Mouse (Mus musculus): ENCODE data around the gene Higd1c. TPM values are rescaled to one million over a fixed set of nuclear protein-coding genes. Genes with fewer than 3 reads are reported as not detected.

Gene Higd1c
- polyA plus RNA-seq, 1 experiment from 2014 or later: not detected

GRCm38 (mm10) chr15:100400592-100401250 is 36.4 kb downstream of the Higd1c start:
- ATAC-seq: no peak
- Histone ChIP-seq H3K4me3 (replicated peaks) (no peak overlapping the region), H3K27ac (no peak overlapping the region), H3K36me3 (peaks cover 99% of the 10 kb centered on the region), H3K4me1 (replicated peaks) (no peaks in the 10 kb centered on the region), H3K4me2 (replicated peaks) (no peak overlapping the region), H3K9ac (replicated peaks) (no peak overlapping the region), H3K9me3 (no peaks in the 10 kb centered on the region), H3K27me3 (no peaks in the 10 kb centered on the region)
- 90% methylated on average over 16 of the region's 16 CpGs for WGBS

GRCm38 (mm10) chr15:100401811-100402210 is 37.5 kb downstream of the Higd1c start:
- WGBS: 88% methylated on average over 4 of the region's 4 CpGs
- Histone ChIP-seq H3K27me3 (no peaks in the 10 kb centered on the region), H3K4me3 (replicated peaks) (no peak overlapping the region), H3K36me3 (peaks cover 92% of the 10 kb centered on the region), H3K9ac (replicated peaks) (no peak overlapping the region), H3K4me2 (replicated peaks) (no peak overlapping the region), H3K9me3 (no peaks in the 10 kb centered on the region), H3K4me1 (replicated peaks) (no peaks in the 10 kb centered on the region), H3K27ac (no peak overlapping the region)
- ATAC-seq: no peak

- 91% methylated on average over 14 of the region's 14 CpGs for WGBS
- H3K9ac ChIP-seq (replicated peaks): no peak overlapping the region
- no peak for ATAC-seq
- no peaks in the 10 kb centered on the region for H3K27me3 ChIP-seq
- H3K4me2 ChIP-seq (replicated peaks): no peak overlapping the region
- H3K27ac ChIP-seq: no peak overlapping the region
- H3K4me1 ChIP-seq (replicated peaks): no peaks in the 10 kb centered on the region
- H3K9me3 ChIP-seq: no peaks in the 10 kb centered on the region
- H3K36me3 ChIP-seq: peaks cover 91% of the 10 kb centered on the region
- H3K4me3 ChIP-seq (replicated peaks): no peak overlapping the region
Measured at GRCm38 (mm10) chr15:100402347-100402746, 38.0 kb downstream of the Higd1c start.

- Histone ChIP-seq H3K9me3 (no peaks in the 10 kb centered on the region), H3K27ac (no peak overlapping the region), H3K27me3 (no peaks in the 10 kb centered on the region), H3K4me2 (replicated peaks) (no peak overlapping the region), H3K4me3 (replicated peaks) (no peak overlapping the region), H3K36me3 (peaks cover 89% of the 10 kb centered on the region), H3K4me1 (replicated peaks) (no peaks in the 10 kb centered on the region), H3K9ac (replicated peaks) (no peak overlapping the region)
- ATAC-seq: no peak
- WGBS: 87% methylated on average over 4 of the region's 4 CpGs
Measured at GRCm38 (mm10) chr15:100402798-100403197, 38.5 kb downstream of the Higd1c start.

- Histone ChIP-seq H3K4me3 (replicated peaks) (no peak overlapping the region), H3K4me1 (replicated peaks) (no peaks in the 10 kb centered on the region), H3K27me3 (no peaks in the 10 kb centered on the region), H3K27ac (no peak overlapping the region), H3K4me2 (replicated peaks) (no peak overlapping the region), H3K9ac (replicated peaks) (no peak overlapping the region), H3K9me3 (no peaks in the 10 kb centered on the region), H3K36me3 (peaks cover 89% of the 10 kb centered on the region)
- ATAC-seq: no peak
- WGBS: 94% methylated on average over 16 of the region's 16 CpGs
Measured at GRCm38 (mm10) chr15:100403318-100404000, 39.1 kb downstream of the Higd1c start.

GRCm38 (mm10) chr15:100406088-100406487 is 41.7 kb downstream of the Higd1c start:
- Histone ChIP-seq H3K27me3 (no peaks in the 10 kb centered on the region), H3K4me3 (replicated peaks) (no peak overlapping the region), H3K9ac (replicated peaks) (no peak overlapping the region), H3K27ac (no peak overlapping the region), H3K4me2 (replicated peaks) (no peak overlapping the region), H3K36me3 (peaks cover 88% of the 10 kb centered on the region), H3K9me3 (no peaks in the 10 kb centered on the region), H3K4me1 (replicated peaks) (no peaks in the 10 kb centered on the region)
- 89% methylated on average over 5 of the region's 5 CpGs for WGBS
- no peak for ATAC-seq

- WGBS: 66% methylated on average over 14 of the region's 14 CpGs
- H3K9ac ChIP-seq (replicated peaks): no peak overlapping the region
- H3K4me1 ChIP-seq (replicated peaks): no peaks in the 10 kb centered on the region
- H3K36me3 ChIP-seq: peaks cover 44% of the 10 kb centered on the region
- H3K27ac ChIP-seq: no peak overlapping the region
- no peak overlapping the region for H3K4me2 ChIP-seq (replicated peaks)
- H3K27me3 ChIP-seq: no peaks in the 10 kb centered on the region
- no peak for ATAC-seq
- H3K9me3 ChIP-seq: no peaks in the 10 kb centered on the region
- H3K4me3 ChIP-seq (replicated peaks): no peak overlapping the region
Measured at GRCm38 (mm10) chr15:100410918-100411672, 46.8 kb downstream of the Higd1c start.

GRCm38 (mm10) chr15:100411731-100412130 is 47.4 kb downstream of the Higd1c start:
- no peaks in the 10 kb centered on the region for H3K27me3 ChIP-seq
- WGBS: 92% methylated on average over 5 of the region's 5 CpGs
- no peaks in the 10 kb centered on the region for H3K4me1 ChIP-seq (replicated peaks)
- ATAC-seq: no peak
- no peak overlapping the region for H3K4me2 ChIP-seq (replicated peaks)
- no peak overlapping the region for H3K9ac ChIP-seq (replicated peaks)
- H3K27ac ChIP-seq: no peak overlapping the region
- no peak overlapping the region for H3K4me3 ChIP-seq (replicated peaks)
- peaks cover 43% of the 10 kb centered on the region for H3K36me3 ChIP-seq
- H3K9me3 ChIP-seq: no peaks in the 10 kb centered on the region

- Histone ChIP-seq H3K27me3 (no peaks in the 10 kb centered on the region), H3K4me1 (replicated peaks) (no peaks in the 10 kb centered on the region), H3K36me3 (peaks cover 32% of the 10 kb centered on the region), H3K4me3 (replicated peaks) (no peak overlapping the region), H3K4me2 (replicated peaks) (no peak overlapping the region), H3K27ac (no peak overlapping the region), H3K9ac (replicated peaks) (no peak overlapping the region), H3K9me3 (no peaks in the 10 kb centered on the region)
- no peak for ATAC-seq
- 75% methylated on average over 4 of the region's 5 CpGs for WGBS
Measured at GRCm38 (mm10) chr15:100413306-100413705, 49.0 kb downstream of the Higd1c start.

- H3K4me1 ChIP-seq (replicated peaks): peaks cover 2% of the 10 kb centered on the region
- H3K27ac ChIP-seq: no peak overlapping the region
- H3K27me3 ChIP-seq: no peaks in the 10 kb centered on the region
- 75% methylated on average over 4 of the region's 4 CpGs for WGBS
- H3K36me3 ChIP-seq: peaks cover 25% of the 10 kb centered on the region
- no peak overlapping the region for H3K4me2 ChIP-seq (replicated peaks)
- no peaks in the 10 kb centered on the region for H3K9me3 ChIP-seq
- ATAC-seq: no peak
- H3K4me3 ChIP-seq (replicated peaks): no peak overlapping the region
- 0 out of 2 replicates have a peak overlapping the region, but pooled peaks have one; percentile 19 for H3K9ac ChIP-seq (replicated peaks)
Measured at GRCm38 (mm10) chr15:100414011-100414410, 49.7 kb downstream of the Higd1c start.

GRCm38 (mm10) chr15:100414942-100415341 is 50.6 kb downstream of the Higd1c start:
- WGBS: 96% methylated on average over 13 of the region's 13 CpGs

GRCm38 (mm10) chr15:100415684-100416083 is 51.3 kb downstream of the Higd1c start:
- WGBS: 86% methylated on average over 8 of the region's 8 CpGs
- Histone ChIP-seq H3K4me3 (replicated peaks) (no peak overlapping the region), H3K9ac (replicated peaks) (no peak overlapping the region)

More at GRCm38 (mm10) chr15:100414942-100415341, 50.6 kb downstream of the Higd1c start:
- no peak for ATAC-seq
- H3K9ac ChIP-seq (replicated peaks): no peak overlapping the region
- H3K4me2 ChIP-seq (replicated peaks): no peak overlapping the region
- peaks cover 15% of the 10 kb centered on the region for H3K36me3 ChIP-seq
- no peak overlapping the region for H3K27ac ChIP-seq
- no peak overlapping the region for H3K4me3 ChIP-seq (replicated peaks)
- no peaks in the 10 kb centered on the region for H3K27me3 ChIP-seq
- H3K4me1 ChIP-seq (replicated peaks): peaks cover 11% of the 10 kb centered on the region
- H3K9me3 ChIP-seq: no peaks in the 10 kb centered on the region

More at GRCm38 (mm10) chr15:100415684-100416083, 51.3 kb downstream of the Higd1c start:
- Histone ChIP-seq H3K36me3 (peaks cover 8% of the 10 kb centered on the region; the same call in 1 of the 2 replicates), H3K4me2 (replicated peaks) (no peak overlapping the region), H3K4me1 (replicated peaks) (peaks cover 18% of the 10 kb centered on the region), H3K27ac (no peak overlapping the region), H3K27me3 (no peaks in the 10 kb centered on the region), H3K9me3 (no peaks in the 10 kb centered on the region)
- no peak for ATAC-seq
